Mouse (Mus musculus) adrenal gland, adult 18-20 months (tissue): Measurements from ENCODE around the gene Mrpl2. TPM values are rescaled to one million over a fixed set of nuclear protein-coding genes. Genes with fewer than 3 reads are reported as not detected.

Source experiments
- total RNA-seq, 2 experiments: library from RNA; stranded (reverse); gene quantifications; 1 replicate in 1 of 2; 2 replicates in 1 of 2; pipeline ENCODE4 v1.2.3; 2021

The Mrpl2 gene
- total RNA-seq, 2 experiments from 2014 or later = 97.8 to 99.8 TPM

Other genes starting within 250 kb of the Mrpl2 start
- gene Crip3, start 217.3 kb upstream of the Mrpl2 start, total RNA-seq = under 1 TPM; 0.32 to 0.63 TPM
- gene Slc22a7, start 207.8 kb upstream of the Mrpl2 start, total RNA-seq = not detected
- gene Ttbk1, start 158.6 kb upstream of the Mrpl2 start, total RNA-seq = 1 to 10 TPM in 1 of 2 experiments, under 1 TPM in 1; 0.96 to 1.0 TPM
- gene Dnph1, start 149.5 kb upstream of the Mrpl2 start, total RNA-seq = 1 to 10 TPM; 3.2 to 6.0 TPM
- gene Cul9, start 99.8 kb upstream of the Mrpl2 start, total RNA-seq = 10 to 100 TPM; 24.8 to 30.1 TPM
- 10 to 100 TPM; 40.8 to 66.6 TPM for gene Srf, start 90.1 kb upstream of the Mrpl2 start, total RNA-seq
- 1 to 10 TPM; 2.7 to 5.8 TPM for gene Ptk7, start 16.7 kb upstream of the Mrpl2 start, total RNA-seq
- 10 to 100 TPM; 35.8 to 47.6 TPM for gene Klc4, start 207 bp upstream of the Mrpl2 start, total RNA-seq
- gene Cul7, start 4.1 kb downstream of the Mrpl2 start, total RNA-seq = 10 to 100 TPM; 32.1 to 36.3 TPM
- gene Rrp36, start 28.1 kb downstream of the Mrpl2 start, total RNA-seq = 10 to 100 TPM; 25.9 to 29.8 TPM
- gene Mea1, start 32.6 kb downstream of the Mrpl2 start, total RNA-seq = 100 to 1,000 TPM; 100 to 107 TPM
- gene Klhdc3, start 34.7 kb downstream of the Mrpl2 start, total RNA-seq = 10 to 100 TPM; 47.6 to 69.9 TPM
- 10 to 100 TPM; 40.2 to 46.5 TPM for gene Ppp2r5d, start 58.9 kb downstream of the Mrpl2 start, total RNA-seq
- 10 to 100 TPM; 64.1 to 70.7 TPM for gene Pex6, start 65.2 kb downstream of the Mrpl2 start, total RNA-seq
- 1 to 10 TPM; 1.2 to 2.0 TPM for gene Gnmt, start 82.9 kb downstream of the Mrpl2 start, total RNA-seq
- 10 to 100 TPM; 44.8 to 55.9 TPM for gene Cnpy3, start 106.0 kb downstream of the Mrpl2 start, total RNA-seq
- not detected for gene Ptcra, start 117.5 kb downstream of the Mrpl2 start, total RNA-seq
- gene 2310039H08Rik, start 126.4 kb downstream of the Mrpl2 start, total RNA-seq = 10 to 100 TPM; 39.6 to 63.0 TPM
- gene Rpl7l1, start 136.4 kb downstream of the Mrpl2 start, total RNA-seq = 100 to 1,000 TPM in 1 of 2 experiments, 10 to 100 TPM in 1; 93.5 to 103 TPM
- gene Bicral, start 212.3 kb downstream of the Mrpl2 start, total RNA-seq = 10 to 100 TPM; 16.7 to 18.2 TPM
- gene Tbcc, start 244.5 kb downstream of the Mrpl2 start, total RNA-seq = 10 to 100 TPM; 19.6 to 23.9 TPM